Mouse (Mus musculus) cerebellum, adult 11 months (tissue): ENCODE measurements at regions not wholly inside any gene's neighbourhood (a gene's known extent, or its start where the extent isn't known, plus 50 kb on each side); places are given as distances from the start of the nearest gene placed in this dataset.

Experiments used
- DNase-seq: peaks from one replicate; pipeline ENCODE4 v3.0.0; 2022

GRCm38 (mm10) chr5:83091483-83091882 is 263.5 kb downstream of the Tecrl start:
- DNase-seq, result no peak

GRCm38 (mm10) chr5:83054819-83055218 is 300.2 kb downstream of the Tecrl start:
- no peak for DNase-seq

GRCm38 (mm10) chr5:83047214-83047613 is 307.8 kb downstream of the Tecrl start:
- DNase-seq, result no peak

- no peak for DNase-seq
These were observed 325.3 kb downstream of the Tecrl start for GRCm38 (mm10) chr5:83029703-83030102.

GRCm38 (mm10) chr5:83006038-83006437 is 349.0 kb downstream of the Tecrl start:
- DNase-seq, result no peak

- peak; percentile 90 for DNase-seq
These were observed 365.9 kb downstream of the Tecrl start for GRCm38 (mm10) chr5:82989056-82989455.

- DNase-seq, result no peak
These were observed 385.7 kb downstream of the Tecrl start for GRCm38 (mm10) chr5:82969315-82969714.

GRCm38 (mm10) chr5:82966824-82967223 is 388.2 kb downstream of the Tecrl start:
- DNase-seq, result no peak

- DNase-seq, result peak; percentile 73
These were observed 388.8 kb downstream of the Tecrl start for GRCm38 (mm10) chr5:82966180-82966579.

GRCm38 (mm10) chr5:82964513-82964912 is 390.5 kb downstream of the Tecrl start:
- no peak for DNase-seq

- DNase-seq, result no peak
These were observed 399.0 kb downstream of the Tecrl start for GRCm38 (mm10) chr5:82956012-82956411.

- DNase-seq, result no peak
These were observed 407.9 kb downstream of the Tecrl start for GRCm38 (mm10) chr5:82947060-82947459.

- DNase-seq, result no peak
These were observed 415.2 kb downstream of the Tecrl start for GRCm38 (mm10) chr5:82939786-82940185.

GRCm38 (mm10) chr5:82899347-82899746 is 455.6 kb downstream of the Tecrl start:
- peak; percentile 56 for DNase-seq

GRCm38 (mm10) chr5:82898912-82899311 is 456.1 kb downstream of the Tecrl start:
- no peak for DNase-seq

- DNase-seq, result peak; percentile 32
These were observed 456.6 kb downstream of the Tecrl start for GRCm38 (mm10) chr5:82898389-82898788.

GRCm38 (mm10) chr5:82869264-82869663 is 485.7 kb downstream of the Tecrl start:
- no peak for DNase-seq

GRCm38 (mm10) chr5:82864347-82864746 is 490.6 kb downstream of the Tecrl start:
- no peak for DNase-seq

GRCm38 (mm10) chr5:82825327-82825726 is 529.7 kb downstream of the Tecrl start:
- no peak for DNase-seq

GRCm38 (mm10) chr5:82793197-82793596 is 561.8 kb downstream of the Tecrl start:
- no peak for DNase-seq
